Mouse (Mus musculus): ENCODE results near the gene Dixdc1. TPM values are rescaled to one million over a fixed set of nuclear protein-coding genes. Genes with fewer than 3 reads are reported as not detected.

Dixdc1 gene
- polyA plus RNA-seq, 1 experiment from 2014 or later, result 7.5 TPM

DNA sequence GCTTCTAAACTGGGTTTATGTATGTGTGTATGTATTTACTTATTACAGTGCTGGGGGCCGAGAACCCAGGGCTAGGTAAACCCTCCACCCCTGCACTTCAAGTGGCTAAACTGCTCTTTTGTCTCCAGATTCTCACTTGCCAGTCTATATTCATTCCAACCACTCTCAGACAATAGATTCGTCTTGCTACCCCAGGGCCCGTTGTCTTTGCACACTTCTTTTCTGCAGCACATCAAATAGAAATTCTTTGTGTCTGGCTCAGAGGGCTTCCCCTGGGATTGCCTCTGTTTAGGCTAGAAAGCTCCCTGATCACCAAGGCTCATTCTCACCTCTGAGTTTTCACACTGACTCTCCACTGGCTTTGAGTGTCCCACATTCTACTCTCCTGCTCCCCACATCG is 6.8 kb downstream of the Dixdc1 start:
- H3K27ac ChIP-seq, result no peak overlapping the region
- ATAC-seq (replicated peaks; ENCODE audit: low FRiP score, low read depth) (no peak), DNase-seq (ENCODE audit: low spot score) (no peak)
- H3K4me1 ChIP-seq (replicated peaks; ENCODE audit: insufficient read depth, low read length), result 0 out of 2 replicates have a peak, but pooled peaks cover 7% of the 10 kb centered on the region
- H3K27me3 ChIP-seq (ENCODE audit: insufficient read depth, low read length), result no peaks in the 10 kb centered on the region
- no peaks in the 10 kb centered on the region for H3K9me3 ChIP-seq (replicated peaks; ENCODE audit: low read length)
- H3K36me3 ChIP-seq (ENCODE audit: insufficient read depth, low read length), result no peaks in the 10 kb centered on the region
- H3K4me2 ChIP-seq (ENCODE audit: low read length), result no peak overlapping the region
- 24% methylated on average over 4 of the region's 4 CpGs for WGBS
- H3K9ac ChIP-seq (ENCODE audit: low read depth, low read length), result no peak overlapping the region
- TF ChIP-seq CTCF (IDR thresholded peaks at IDR 0.05; ENCODE audit: low read depth), result no peak
- H3K4me3 ChIP-seq (replicated peaks; ENCODE audit: low read depth, low read length), result no peak overlapping the region

DNA sequence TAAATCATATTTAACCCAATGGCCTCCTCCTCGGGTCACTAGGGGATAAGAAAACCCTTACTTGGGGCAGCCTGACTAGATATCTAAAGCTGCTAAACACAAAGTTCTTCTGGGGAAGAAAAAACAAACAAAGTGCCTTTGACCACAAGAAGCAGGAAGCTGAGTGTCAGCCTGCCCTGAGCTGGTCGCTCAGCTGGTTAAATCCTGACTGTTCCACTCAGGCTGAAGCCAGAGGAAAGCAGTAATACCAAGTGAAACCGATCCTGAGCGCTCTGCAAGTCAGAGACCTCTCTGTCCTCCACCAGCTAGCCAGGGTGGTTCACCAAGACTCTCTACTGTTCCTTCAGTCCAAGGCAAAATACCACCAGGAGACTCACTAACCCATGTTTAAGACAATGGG is 9.7 kb downstream of the Dixdc1 start:
- Histone ChIP-seq H3K4me1 (replicated peaks; ENCODE audit: insufficient read depth, low read length) (0 out of 2 replicates have a peak, but pooled peaks cover 11% of the 10 kb centered on the region), H3K9ac (ENCODE audit: low read depth, low read length) (no peak overlapping the region), H3K9me3 (replicated peaks; ENCODE audit: low read length) (no peaks in the 10 kb centered on the region), H3K27me3 (ENCODE audit: insufficient read depth, low read length) (no peaks in the 10 kb centered on the region), H3K36me3 (ENCODE audit: insufficient read depth, low read length) (no peaks in the 10 kb centered on the region), H3K27ac (peak overlapping the region; percentile 19; the same call in 1 of the 2 replicates), H3K4me3 (replicated peaks; ENCODE audit: low read depth, low read length) (no peak overlapping the region), H3K4me2 (ENCODE audit: low read length) (no peak overlapping the region)
- no peak for TF ChIP-seq CTCF (IDR thresholded peaks at IDR 0.05; ENCODE audit: low read depth)
- ATAC-seq (replicated peaks; ENCODE audit: low FRiP score, low read depth), result no peak
- peak; percentile 14 for DNase-seq (ENCODE audit: low spot score)
- 31% methylated on average over 4 of the region's 4 CpGs for WGBS

DNA sequence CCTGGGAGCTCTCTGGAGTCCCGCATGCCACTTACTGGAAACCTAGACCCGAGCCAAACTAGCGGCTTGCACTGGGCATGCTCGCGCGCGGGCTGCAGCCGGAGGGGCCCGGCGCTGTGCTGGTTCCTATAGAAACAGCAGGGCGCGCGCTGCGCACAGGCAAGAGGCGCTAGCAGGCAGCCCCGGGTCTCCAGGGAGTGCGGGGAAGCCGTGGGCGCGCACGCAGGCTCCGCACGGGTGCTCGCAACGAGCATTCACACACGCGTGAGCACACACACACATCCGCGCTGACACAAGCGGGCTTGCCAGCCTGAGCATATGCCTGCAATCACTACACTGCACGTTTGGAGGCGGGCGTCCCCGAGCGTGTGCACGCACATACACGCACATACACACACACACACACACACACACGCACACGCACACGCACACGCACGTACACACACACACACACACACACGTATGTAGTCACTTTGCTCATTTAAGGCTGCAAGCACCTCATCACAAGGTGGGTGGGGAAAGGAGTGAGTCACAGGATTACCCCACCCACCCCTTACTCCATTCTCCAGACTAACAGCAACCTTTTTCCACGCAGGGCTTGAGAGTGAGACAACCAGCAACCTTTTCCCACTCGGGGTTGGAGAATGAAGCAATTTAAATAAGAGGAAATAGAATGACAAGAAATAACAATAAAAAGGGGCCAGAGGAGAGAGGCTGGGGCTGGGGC is 11.2 kb downstream of the Dixdc1 start:
- ATAC-seq (replicated peaks; ENCODE audit: low FRiP score, low read depth), result peak; percentile 88
- peak; percentile 86 for DNase-seq (ENCODE audit: low spot score)
- H3K27me3 ChIP-seq (ENCODE audit: insufficient read depth, low read length), result no peaks in the 10 kb centered on the region
- peak overlapping the region; percentile 52 for H3K9ac ChIP-seq (ENCODE audit: low read depth, low read length)
- peak overlapping the region; percentile 83 for H3K4me2 ChIP-seq (ENCODE audit: low read length)
- H3K36me3 ChIP-seq (ENCODE audit: insufficient read depth, low read length), result no peaks in the 10 kb centered on the region
- WGBS, result under 1% methylated on average over 45 of the region's 45 CpGs
- no peaks in the 10 kb centered on the region for H3K9me3 ChIP-seq (replicated peaks; ENCODE audit: low read length)
- H3K4me3 ChIP-seq (replicated peaks; ENCODE audit: low read depth, low read length), result peak overlapping the region; percentile 51
- H3K4me1 ChIP-seq (replicated peaks; ENCODE audit: insufficient read depth, low read length), result 0 out of 2 replicates have a peak, but pooled peaks cover 11% of the 10 kb centered on the region
- 0 out of 2 replicates have a peak, but pooled peaks have one; percentile 6 for TF ChIP-seq CTCF (IDR thresholded peaks at IDR 0.05; ENCODE audit: low read depth)
- no peak overlapping the region for H3K27ac ChIP-seq

DNA sequence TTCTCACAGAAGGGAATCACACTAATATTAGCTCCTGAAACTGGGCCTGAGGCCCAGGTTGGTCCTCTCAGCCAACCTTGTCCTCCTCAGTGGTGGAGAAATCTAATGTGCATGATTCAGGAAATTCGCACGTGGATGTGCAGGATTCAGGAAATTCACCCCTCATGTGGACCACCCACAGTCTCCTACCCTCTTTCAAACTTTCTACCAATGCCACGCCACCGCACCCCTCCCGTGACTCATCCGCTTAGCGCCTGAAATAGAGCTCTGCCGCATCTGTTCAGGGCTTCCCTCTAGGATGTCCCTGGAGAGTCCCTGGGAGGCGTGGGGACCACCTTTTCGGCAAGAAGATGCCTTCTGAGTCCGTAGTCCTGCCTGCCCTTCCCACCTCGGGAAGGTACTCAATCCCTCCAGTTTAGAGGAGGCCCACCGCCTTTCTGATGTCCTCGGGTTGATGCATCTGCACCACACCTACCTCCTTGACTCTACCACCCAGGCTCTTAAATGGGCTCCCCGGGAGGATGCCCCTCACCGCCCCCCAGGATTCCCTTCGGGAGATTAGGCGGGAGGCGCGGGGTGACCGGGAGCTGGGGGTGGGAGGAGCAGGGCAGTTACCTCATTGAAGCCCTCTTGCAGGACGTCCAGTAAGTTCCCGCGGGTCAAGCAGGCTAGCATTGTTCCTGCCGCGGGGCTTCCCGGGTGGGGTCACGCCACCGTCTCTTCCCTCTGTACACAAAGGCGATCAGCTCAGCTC is 12.0 kb downstream of the Dixdc1 start:
- no peak for TF ChIP-seq CTCF (IDR thresholded peaks at IDR 0.05; ENCODE audit: low read depth)
- no peaks in the 10 kb centered on the region for H3K9me3 ChIP-seq (replicated peaks; ENCODE audit: low read length)
- H3K4me2 ChIP-seq (ENCODE audit: low read length), result peak overlapping the region; percentile 83
- 3% methylated on average over 30 of the region's 30 CpGs for WGBS
- DNase-seq (ENCODE audit: low spot score) (no peak), ATAC-seq (replicated peaks; ENCODE audit: low FRiP score, low read depth) (no peak)
- peak overlapping the region; percentile 52 for H3K9ac ChIP-seq (ENCODE audit: low read depth, low read length)
- no peaks in the 10 kb centered on the region for H3K27me3 ChIP-seq (ENCODE audit: insufficient read depth, low read length)
- peak overlapping the region; percentile 51 for H3K4me3 ChIP-seq (replicated peaks; ENCODE audit: low read depth, low read length)
- 0 out of 2 replicates have a peak, but pooled peaks cover 11% of the 10 kb centered on the region for H3K4me1 ChIP-seq (replicated peaks; ENCODE audit: insufficient read depth, low read length)
- H3K27ac ChIP-seq, result no peak overlapping the region
- H3K36me3 ChIP-seq (ENCODE audit: insufficient read depth, low read length), result no peaks in the 10 kb centered on the region

DNA sequence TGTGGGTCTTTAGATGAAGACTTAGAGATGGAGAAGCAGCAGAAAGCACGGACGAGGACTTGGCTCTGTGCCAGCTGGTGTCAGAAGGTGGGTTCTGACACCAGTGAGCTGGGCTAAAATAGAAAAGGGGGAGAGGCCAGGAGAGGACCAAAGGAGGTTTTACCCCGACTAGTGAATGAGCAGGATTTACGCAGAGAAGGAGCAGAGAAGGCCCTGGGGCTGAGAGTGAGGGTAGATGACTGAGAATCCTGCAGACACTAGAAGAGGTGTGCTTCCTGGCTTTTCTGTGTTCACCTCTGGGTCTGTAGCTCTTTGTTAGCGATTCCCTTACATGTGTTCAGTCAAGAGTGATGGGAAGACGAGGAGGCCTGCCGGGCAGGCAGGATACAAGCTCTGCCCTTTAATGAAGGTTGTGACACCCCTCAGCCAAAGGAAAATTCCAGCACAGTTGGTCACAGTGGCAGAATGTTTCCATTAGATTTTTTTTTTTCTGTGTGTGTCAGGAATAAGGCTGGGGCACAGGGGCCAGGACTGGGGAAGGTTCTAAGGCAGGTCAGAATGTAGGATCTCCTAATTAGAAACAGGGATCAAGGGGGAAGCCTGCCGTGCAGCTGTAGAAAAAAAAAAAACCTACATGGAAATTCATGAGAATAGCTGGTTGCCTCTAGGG is 13.3 kb downstream of the Dixdc1 start:
- DNase-seq (ENCODE audit: low spot score) (no peak), ATAC-seq (replicated peaks; ENCODE audit: low FRiP score, low read depth) (no peak)
- H3K4me2 ChIP-seq (ENCODE audit: low read length), result no peak overlapping the region
- H3K27ac ChIP-seq, result no peak overlapping the region
- H3K4me3 ChIP-seq (replicated peaks; ENCODE audit: low read depth, low read length), result no peak overlapping the region
- H3K9ac ChIP-seq (ENCODE audit: low read depth, low read length), result no peak overlapping the region
- TF ChIP-seq CTCF (IDR thresholded peaks at IDR 0.05; ENCODE audit: low read depth), result no peak
- H3K9me3 ChIP-seq (replicated peaks; ENCODE audit: low read length), result no peaks in the 10 kb centered on the region
- H3K4me1 ChIP-seq (replicated peaks; ENCODE audit: insufficient read depth, low read length), result 0 out of 2 replicates have a peak, but pooled peaks cover 11% of the 10 kb centered on the region
- no peaks in the 10 kb centered on the region for H3K36me3 ChIP-seq (ENCODE audit: insufficient read depth, low read length)
- 52% methylated on average over 8 of the region's 8 CpGs for WGBS
- no peaks in the 10 kb centered on the region for H3K27me3 ChIP-seq (ENCODE audit: insufficient read depth, low read length)

All from kidney, postnatal 0 days (tissue).